25 mouse cellular contexts compared by ENCODE assay signal in the genomic region with DNA sequence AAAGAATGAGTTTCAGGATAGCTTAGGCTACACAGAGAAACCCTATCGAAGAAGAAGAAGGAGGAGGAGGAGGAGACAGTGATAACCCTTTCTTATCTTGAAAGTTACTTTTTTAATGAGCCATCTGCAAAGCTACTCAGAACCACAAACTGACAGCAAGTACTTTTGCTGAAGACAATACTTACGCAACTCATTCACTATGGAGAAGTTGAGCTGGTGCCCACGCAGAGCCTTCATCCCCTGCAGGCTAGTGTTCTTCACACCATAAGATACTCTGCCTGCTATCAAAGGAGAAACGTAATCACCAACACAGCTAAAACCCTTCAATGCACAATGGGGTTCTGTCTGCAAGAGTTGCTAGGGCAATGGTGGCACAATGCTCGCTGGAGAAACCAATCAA. TPM values are rescaled to one million over a fixed set of nuclear protein-coding genes. Genes with fewer than 3 reads are reported as not detected.
A peak's percentile ranks its signal among the peaks of the same experiment; 100 is the strongest.
DNase-seq lines count a peak whose midpoint lies in the region; ATAC-seq and TF ChIP-seq lines count a peak whose summit lies in the region.
"Had no signal": no experiment of that assay in that cellular context is flagged by ENCODE, and none has a peak within 500 bp of the region (broad histone marks: within the 10 kb centered on the region; RNA-seq: fewer than 3 reads in every experiment).

No protein-coding gene starts in this region.

- TF ChIP-seq EP300 in MEL (IDR thresholded peaks at IDR 0.05; ENCODE audit: low read depth in 1 of 2, low read length in 2 of 2) = no peak

- peak; percentile 87 for ATAC-seq in granulocyte monocyte progenitor cell, adult 5-6 weeks (replicated peaks; ENCODE audit: poor library complexity, severe bottlenecking)
- ATAC-seq in megakaryocyte progenitor cell, adult 5-6 weeks (replicated peaks; ENCODE audit: poor library complexity) = peak; percentile 83
- ATAC-seq in erythroid progenitor cell, adult 5-6 weeks (replicated peaks; ENCODE audit: low FRiP score, poor library complexity, severe bottlenecking) = no peak
- ATAC-seq: CD4-positive, CD25-positive, alpha-beta regulatory T cell, adult 4 months; forebrain, embryonic 14.5 days; forebrain, embryonic 16.5 days had no signal

- H3K27me3 ChIP-seq in MEL (ENCODE audit: control insufficient read depth in 1 of 2, insufficient read depth in 2 of 2, low read length in 2 of 2) = no peaks in the 10 kb centered on the region
- H3K27me3 ChIP-seq: CH12.LX; embryonic facial prominence, embryonic 12.5 days; forebrain, embryonic 12.5 days had no signal

- no peaks in the 10 kb centered on the region for H3K9me3 ChIP-seq in MEL (replicated peaks; ENCODE audit: insufficient read depth, low read length)
- H3K9me3 ChIP-seq: embryonic facial prominence, embryonic 10.5 days; embryonic facial prominence, embryonic 12.5 days; forebrain, embryonic 10.5 days; forebrain, embryonic 12.5 days; G1E had no signal

- H3K36me3 ChIP-seq in MEL (ENCODE audit: control insufficient read depth in 1 of 2, insufficient read depth in 2 of 2, low read length in 2 of 2) = no peaks in the 10 kb centered on the region
- H3K36me3 ChIP-seq: embryonic facial prominence, embryonic 10.5 days; embryonic facial prominence, embryonic 12.5 days; forebrain, embryonic 10.5 days; forebrain, embryonic 12.5 days; G1E had no signal

- no peak overlapping the region for H3K9ac ChIP-seq in MEL (ENCODE audit: control insufficient read depth, low read depth, low read length, poor library complexity, severe bottlenecking)
- H3K9ac ChIP-seq: embryonic facial prominence, embryonic 12.5 days; forebrain, embryonic 12.5 days had no signal

- TF ChIP-seq CTCF in MEL (IDR thresholded peaks at IDR 0.05 in 2 of 3, conservative IDR thresholded peaks at IDR 0.05 in 1 of 3; ENCODE audit: control insufficient read depth in 1 of 3, insufficient read depth in 1 of 3, low read depth in 2 of 3, low read length in 3 of 3, poor library complexity in 1 of 3, severe bottlenecking in 1 of 3) = no peak

- no peak overlapping the region for H3K27ac ChIP-seq in MEL (ENCODE audit: control insufficient read depth, low read depth, low read length)
- H3K27ac ChIP-seq: embryonic facial prominence, embryonic 10.5 days; embryonic facial prominence, embryonic 12.5 days; forebrain, embryonic 10.5 days; forebrain, embryonic 12.5 days had no signal

- H3K79me2 ChIP-seq in MEL (ENCODE audit: control insufficient read depth, insufficient read depth, low read length, poor library complexity) = no peaks in the 10 kb centered on the region

- DNase-seq in MEL (ENCODE audit: low read depth, low spot score) = peak; percentile 7
- no peak for DNase-seq in spleen, postnatal 10 days (ENCODE audit: low spot score in 2 of 2)
- no peak for DNase-seq in right cerebral cortex, adult 2 months (ENCODE audit: low spot score in 2 of 2)
- DNase-seq: adrenal gland, adult 2 months; adrenal gland, postnatal 10 days; adrenal gland, postnatal 25 days; B cell, adult 2 months; cerebellum, adult 11 months; cerebellum, adult 18-20 months; cerebellum, adult 8-10 months; cerebellum, adult 9-11 months; cerebellum, postnatal 14 days; cerebellum, postnatal 36 days had no signal

- H3K4me1 ChIP-seq in MEL (ENCODE audit: control insufficient read depth in 1 of 2, insufficient read depth in 2 of 2, low read length in 2 of 2) = no peaks in the 10 kb centered on the region
- H3K4me1 ChIP-seq: embryonic facial prominence, embryonic 10.5 days; embryonic facial prominence, embryonic 12.5 days; forebrain, embryonic 10.5 days; forebrain, embryonic 12.5 days had no signal

- TF ChIP-seq RAD21 in MEL (IDR thresholded peaks at IDR 0.05; ENCODE audit: low read depth, low read length) = no peak

- no peak for TF ChIP-seq POLR2A in MEL (IDR thresholded peaks at IDR 0.05; ENCODE audit: control insufficient read depth in 1 of 2, insufficient read depth in 1 of 2, low read depth in 1 of 2, low read length in 2 of 2, poor library complexity in 1 of 2)

- H3K4me3 ChIP-seq in MEL (ENCODE audit: control insufficient read depth in 1 of 2, insufficient read depth in 1 of 2, low read depth in 2 of 2, low read length in 2 of 2) = no peak overlapping the region
- H3K4me3 ChIP-seq: embryonic facial prominence, embryonic 10.5 days; embryonic facial prominence, embryonic 12.5 days; forebrain, embryonic 10.5 days; forebrain, embryonic 12.5 days had no signal

TF ChIP-seq in MEL, 35 proteins besides CTCF, POLR2A, EP300 and RAD21:
- TF ChIP-seq CHD1 (IDR thresholded peaks at IDR 0.05; ENCODE audit: low read depth, low read length) (no peak), HCFC1 (IDR thresholded peaks at IDR 0.05; ENCODE audit: low read depth, low read length) (no peak), GABPA (IDR thresholded peaks at IDR 0.05; ENCODE audit: low read depth, low read length) (no peak), SIN3A (IDR thresholded peaks at IDR 0.05; ENCODE audit: low read length) (no peak), GATA1 (IDR thresholded peaks at IDR 0.05; ENCODE audit: low read depth, low read length) (no peak), TCF12 (IDR thresholded peaks at IDR 0.05; ENCODE audit: low read depth, low read length) (no peak), MAFK (IDR thresholded peaks at IDR 0.05; ENCODE audit: borderline replicate concordance, low read depth, low read length) (no peak), USF1 (IDR thresholded peaks at IDR 0.05; ENCODE audit: low read depth, low read length) (no peak), ZKSCAN1 (IDR thresholded peaks at IDR 0.05; ENCODE audit: low read depth, low read length) (no peak), POLR2AphosphoS5 (IDR thresholded peaks at IDR 0.05; ENCODE audit: borderline replicate concordance, low read depth, low read length) (no peak), MXI1 (IDR thresholded peaks at IDR 0.05; ENCODE audit: low read depth, low read length) (no peak), ZC3H11A (IDR thresholded peaks at IDR 0.05; ENCODE audit: low read depth, low read length) (no peak), MAX (IDR thresholded peaks at IDR 0.05; ENCODE audit: low read length) (no peak), ETS1 (IDR thresholded peaks at IDR 0.05; ENCODE audit: low read depth, low read length) (no peak), TAL1 (IDR thresholded peaks at IDR 0.05; ENCODE audit: low read length) (no peak), ZNF384 (IDR thresholded peaks at IDR 0.05; ENCODE audit: low read depth, low read length) (no peak), TBP (IDR thresholded peaks at IDR 0.05; ENCODE audit: low read depth, low read length) (no peak), MYB (IDR thresholded peaks at IDR 0.05; ENCODE audit: low read depth, low read length) (no peak), KAT2A (conservative IDR thresholded peaks at IDR 0.05; ENCODE audit: low read depth, low read length) (no peak)

RNA-seq across cellular contexts. Expression of a gene that starts 47.1 kb away (rescaled TPM):
- total RNA-seq in MEL (2012; rRNA removed) = 81.7 and 92.1 TPM in 2 replicates
- 100 to 1,000 TPM; 150 to 277 TPM for polyA plus RNA-seq in MEL (2012; ENCODE audit: insufficient read depth in 1 of 2, insufficient read length in 2 of 2, low read depth in 1 of 2, low replicate concordance in 2 of 2, missing spikeins in 1 of 2)
- 49.8 and 68.7 TPM in 2 replicates for total RNA-seq in granulocyte monocyte progenitor cell, adult 5-6 weeks (2014; fragmentation: Nextera tagmentation)
- total RNA-seq in granulocyte monocyte progenitor cell, adult 5-6 weeks (2017) = 66.1 and 86.7 TPM in 2 replicates
- total RNA-seq in megakaryocyte progenitor cell, adult 5-6 weeks (2015) = 90.5 and 99.9 TPM in 2 replicates
- 75.1 and 87.5 TPM in 2 replicates for total RNA-seq in megakaryocyte progenitor cell, adult 5-6 weeks (2017)
- total RNA-seq in erythroid progenitor cell, adult 5-6 weeks (2015; ENCODE audit: low replicate concordance) = 91.5 and 120 TPM in 2 replicates
- 79.7 and 93.1 TPM in 2 replicates for total RNA-seq in erythroid progenitor cell, adult 5-6 weeks (2017; ENCODE audit: low replicate concordance)
